Mouse (Mus musculus) lung, postnatal 0 days (tissue): ENCODE results near the gene Opn1sw. TPM values are rescaled to one million over a fixed set of nuclear protein-coding genes. Genes with fewer than 3 reads are reported as not detected.
A peak's percentile ranks its signal among the peaks of the same experiment; 100 is the strongest.
"Not testable (repeated sequence)": the region's sequence is repeated elsewhere in the genome, so short reads cannot be mapped to it uniquely, and the experiment has no call there.

Source experiments
- ATAC-seq: fragments of 200-750 bp; cut with Nextera tagmentation; 2 replicates; pipeline ENCODE4 v1.8.0; 2017; ENCODE audit warnings: moderate library complexity
- DNase-seq: peaks from one replicate; pipeline ENCODE4 v3.0.0-alpha.2; 2016; ENCODE audit warnings: low spot score
- H3K27ac ChIP-seq: fragments of 300-500 bp; sonication (generic); 2 replicates; pipeline ENCODE4 v1.5.1; 2014; ENCODE audit warnings: antibody characterized with exemption, mild to moderate bottlenecking, low read length, mixed read lengths
- H3K27me3 ChIP-seq: fragments of 300-500 bp; sonication (generic); replicated peaks from 2 replicates; pipeline ENCODE4 v1.6.1; 2014; ENCODE audit warnings: low read length, mixed read lengths; ENCODE audit not compliant: insufficient read depth
- H3K36me3 ChIP-seq: fragments of 300-500 bp; sonication (generic); 2 replicates; pipeline ENCODE4 v1.6.1; 2014; ENCODE audit warnings: low read length, mixed read lengths; ENCODE audit not compliant: insufficient read depth
- H3K4me1 ChIP-seq: fragments of 300-500 bp; sonication (generic); 2 replicates; pipeline ENCODE4 v1.6.1; 2014; ENCODE audit warnings: antibody characterized with exemption, low read depth, low read length, mixed read lengths; ENCODE audit not compliant: insufficient read depth
- H3K4me2 ChIP-seq: fragments of 300-500 bp; sonication (generic); replicated peaks from 2 replicates; pipeline ENCODE4 v1.6.1; 2014; ENCODE audit warnings: low read depth, mild to moderate bottlenecking, low read length, moderate library complexity, mixed read lengths
- H3K4me3 ChIP-seq: fragments of 300-500 bp; sonication (generic); 2 replicates; pipeline ENCODE4 v1.5.1; 2014; ENCODE audit warnings: low read depth, low read length
- H3K9ac ChIP-seq: fragments of 300-500 bp; sonication (generic); replicated peaks from 2 replicates; pipeline ENCODE4 v1.6.1; 2014; ENCODE audit warnings: low read depth, mild to moderate bottlenecking
- H3K9me3 ChIP-seq: fragments of 300-500 bp; sonication (generic); 2 replicates; pipeline ENCODE4 v1.6.1; 2016; ENCODE audit warnings: low read length, mixed read lengths
- CTCF ChIP-seq: IDR thresholded peaks from 2 replicates; pipeline ENCODE4 v1.5.1; 2016; ENCODE audit warnings: antibody characterized with exemption, mild to moderate bottlenecking
- EP300 ChIP-seq: IDR thresholded peaks from 2 replicates; pipeline ENCODE4 v1.6.1; 2016; ENCODE audit warnings: antibody characterized with exemption, mild to moderate bottlenecking, control low read depth
- whole genome bisulfite sequencing: fragments of 180-500 bp; shearing (Covaris S2); extraction: QIAGEN DNeasy Blood & Tissue Kit; methylation state at CpG from one replicate; pipeline ENCODE4 v1.1.7; 2014; 5-methylcytosine and 5-hydroxymethylcytosine counted together
- polyA plus RNA-seq: library from polyadenylated mRNA; unstranded; fragments of >200 nt; fragmentation: Nextera tagmentation; extraction: Ambion mirVana; gene quantifications from 2 replicates; pipeline ENCODE4 v1.2.1, GENCODE M21; 2015

The Opn1sw gene
- polyA plus RNA-seq, 1 experiment from 2014 or later = 0.30 TPM

DNA sequence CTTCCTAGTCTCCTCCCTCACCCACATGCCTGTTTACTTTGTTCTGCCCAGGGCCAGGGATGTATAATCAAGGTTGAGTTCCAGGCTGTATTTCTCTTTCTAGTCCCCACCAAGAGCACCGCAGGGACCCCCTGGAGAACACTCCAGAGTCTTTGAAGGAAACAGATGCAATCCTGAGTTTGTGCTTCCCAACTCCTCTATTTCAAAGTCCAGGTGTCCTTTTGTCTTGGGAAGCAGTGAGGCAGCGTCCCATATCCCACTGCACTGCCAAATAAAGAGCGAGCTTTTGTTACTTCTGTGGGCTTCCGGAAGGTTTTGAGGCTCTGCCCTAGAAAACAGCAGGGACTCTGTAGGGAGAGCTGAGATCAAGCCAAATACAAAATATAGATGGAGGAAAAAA lies 11.6 kb upstream of the Opn1sw start:
- Histone ChIP-seq H3K27ac (no peak overlapping the region), H3K36me3 (no peaks in the 10 kb centered on the region), H3K4me3 (no peak overlapping the region), H3K9me3 (no peaks in the 10 kb centered on the region), H3K9ac (no peak overlapping the region), H3K4me1 (peaks cover 2% of the 10 kb centered on the region; the same call in 1 of the 2 replicates), H3K27me3 (peaks cover 12% of the 10 kb centered on the region; the same call in 1 of the 2 replicates), H3K4me2 (no peak overlapping the region)
- DNase-seq = no peak
- no peak for TF ChIP-seq EP300
- TF ChIP-seq CTCF = no peak
- ATAC-seq = no peak
- 87% methylated on average over 4 of the region's 4 CpGs for WGBS

- Histone ChIP-seq H3K4me2 (peak overlapping the region; percentile 90), H3K4me1 (peaks cover 2% of the 10 kb centered on the region; the same call in 1 of the 2 replicates), H3K27me3 (peaks cover 13% of the 10 kb centered on the region), H3K27ac (no peak overlapping the region), H3K9me3 (no peaks in the 10 kb centered on the region), H3K4me3 (no peak overlapping the region), H3K9ac (no peak overlapping the region), H3K36me3 (no peaks in the 10 kb centered on the region)
- ATAC-seq (no peak), DNase-seq (peak; percentile 10)
- 13% methylated on average over 6 of the region's 6 CpGs for WGBS
- no peak for TF ChIP-seq EP300
- TF ChIP-seq CTCF = no peak
Observed at GRCm38 (mm10) chr6:29397575-29397974, 9.3 kb upstream of the Opn1sw start.

- Histone ChIP-seq H3K4me1 (peaks cover 2% of the 10 kb centered on the region; the same call in 1 of the 2 replicates), H3K27ac (no peak overlapping the region), H3K4me2 (peak overlapping the region; percentile 90), H3K27me3 (peaks cover 16% of the 10 kb centered on the region), H3K9ac (no peak overlapping the region), H3K36me3 (no peaks in the 10 kb centered on the region), H3K4me3 (peak overlapping the region; percentile 46), H3K9me3 (no peaks in the 10 kb centered on the region)
- DNase-seq (no peak), ATAC-seq (peak; percentile 68)
- WGBS = 9% methylated on average over 20 of the region's 24 CpGs
- TF ChIP-seq EP300 (no peak), CTCF (no peak)
Observed at GRCm38 (mm10) chr6:29396714-29397540, 8.7 kb upstream of the Opn1sw start.

- no peak for TF ChIP-seq CTCF
- no peak for TF ChIP-seq EP300
- Histone ChIP-seq H3K27ac (no peak within 1 kb of the TSS), H3K4me1 (peaks cover 2% of the 10 kb centered on the region; the same call in 1 of the 2 replicates), H3K9me3 (no peaks in the 10 kb centered on the region), H3K4me2 (peak within 1 kb of the TSS; percentile 90), H3K4me3 (peak within 1 kb of the TSS; percentile 46), H3K27me3 (peaks cover 16% of the 10 kb centered on the region), H3K9ac (no peak within 1 kb of the TSS), H3K36me3 (no peaks in the 10 kb centered on the region)
- ATAC-seq (peak; percentile 96), DNase-seq (peak; percentile 79)
- WGBS = 2% methylated on average over 37 of the region's 49 CpGs
Observed at GRCm38 (mm10) chr6:29395910-29396713, 7.8 kb upstream of the Opn1sw start, which contains the start of gene Ccdc136. Gene Ccdc136 (plus strand): TSS chr6:29396309.

- no peak for ATAC-seq
- H3K4me2 ChIP-seq = no peak overlapping the region
- TF ChIP-seq CTCF (no peak), EP300 (no peak)
- H3K4me1 ChIP-seq = peaks cover 2% of the 10 kb centered on the region; the same call in 1 of the 2 replicates
- H3K27me3 ChIP-seq = peaks cover 16% of the 10 kb centered on the region
- H3K4me3 ChIP-seq = no peak overlapping the region
- H3K9ac ChIP-seq = no peak overlapping the region
- no peaks in the 10 kb centered on the region for H3K36me3 ChIP-seq
- H3K27ac ChIP-seq = no peak overlapping the region
- no peaks in the 10 kb centered on the region for H3K9me3 ChIP-seq
- no peak for DNase-seq
- WGBS = 68% methylated on average over 1 of the region's 1 CpGs
Observed at GRCm38 (mm10) chr6:29394286-29394685, 6.0 kb upstream of the Opn1sw start.

- Histone ChIP-seq H3K27me3 (peaks cover 16% of the 10 kb centered on the region), H3K9ac (no peak overlapping the region), H3K27ac (no peak overlapping the region), H3K4me3 (no peak overlapping the region), H3K4me1 (peaks cover 4% of the 10 kb centered on the region; the same call in 1 of the 2 replicates), H3K36me3 (no peaks in the 10 kb centered on the region), H3K9me3 (no peaks in the 10 kb centered on the region), H3K4me2 (no peak overlapping the region)
- ATAC-seq (no peak), DNase-seq (no peak)
- peak; percentile 41 for TF ChIP-seq CTCF
- TF ChIP-seq EP300 = no peak
- WGBS = 63% methylated on average over 4 of the region's 4 CpGs
Observed at GRCm38 (mm10) chr6:29391802-29392201, 3.5 kb upstream of the Opn1sw start.

GRCm38 (mm10) chr6:29391241-29391640 lies 3.0 kb upstream of the Opn1sw start:
- 62% methylated on average over 8 of the region's 8 CpGs for WGBS
- DNase-seq, H3K9ac ChIP-seq, H3K36me3 ChIP-seq, H3K27ac ChIP-seq, H3K9me3 ChIP-seq, H3K4me2 ChIP-seq, H3K4me1 ChIP-seq, ATAC-seq, H3K4me3 ChIP-seq: not testable (repeated sequence)
- H3K27me3 ChIP-seq = peaks cover 16% of the 10 kb centered on the region

GRCm38 (mm10) chr6:29390500-29390899 lies 2.2 kb upstream of the Opn1sw start:
- not testable (repeated sequence) for H3K4me3 ChIP-seq, H3K36me3 ChIP-seq, H3K4me1 ChIP-seq, H3K9ac ChIP-seq, H3K27ac ChIP-seq, DNase-seq, H3K4me2 ChIP-seq, ATAC-seq, H3K9me3 ChIP-seq
- 70% methylated on average over 1 of the region's 1 CpGs for WGBS
- H3K27me3 ChIP-seq = peaks cover 11% of the 10 kb centered on the region
